Mouse (Mus musculus): ENCODE measurements around the gene Ankrd17.

Gene Ankrd17

DNA sequence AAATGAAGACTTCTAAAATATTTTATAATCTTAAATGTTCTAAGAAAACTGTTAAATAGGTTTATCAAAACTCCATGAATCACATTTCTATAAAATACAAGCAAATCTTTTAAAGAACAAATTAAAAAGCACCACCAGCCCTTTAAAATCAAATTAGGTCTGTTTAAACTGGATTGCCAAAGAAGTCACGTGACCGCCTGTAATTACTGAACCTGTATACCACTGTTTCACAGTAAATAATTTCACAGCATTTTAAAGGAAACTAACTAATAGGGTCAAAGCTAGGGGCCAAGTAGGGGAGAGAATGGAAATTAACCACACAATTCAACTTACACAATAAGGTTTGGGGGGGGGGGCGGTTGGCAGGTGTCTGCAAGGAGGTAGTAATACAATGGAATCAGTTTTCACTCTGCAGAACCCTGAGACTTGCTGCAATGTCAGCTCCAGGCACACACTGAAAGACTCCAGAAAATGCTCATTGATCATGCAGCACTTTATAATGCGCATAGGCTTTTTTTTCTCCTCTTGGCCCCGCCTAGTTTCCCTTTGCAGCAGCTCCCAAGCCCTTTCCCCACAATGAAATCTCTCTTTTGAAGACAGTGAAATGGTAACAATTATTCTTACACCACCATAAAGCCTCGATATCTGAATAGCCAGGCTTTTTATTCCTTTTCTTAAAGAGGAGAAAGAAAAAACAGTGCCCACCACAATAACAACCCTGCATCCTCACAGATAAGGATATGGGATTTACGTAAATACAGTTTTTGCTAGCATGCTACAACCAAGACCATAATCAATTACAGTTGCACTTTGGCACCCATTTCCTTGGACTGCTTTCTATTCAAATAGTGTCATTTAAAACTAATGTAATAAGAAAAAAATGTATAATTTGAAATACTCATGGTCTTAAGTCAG lies 27.9 kb downstream of the Ankrd17 start:
- in situ Hi-C loops (cut with MboI, MseI): no loop called here

DNA sequence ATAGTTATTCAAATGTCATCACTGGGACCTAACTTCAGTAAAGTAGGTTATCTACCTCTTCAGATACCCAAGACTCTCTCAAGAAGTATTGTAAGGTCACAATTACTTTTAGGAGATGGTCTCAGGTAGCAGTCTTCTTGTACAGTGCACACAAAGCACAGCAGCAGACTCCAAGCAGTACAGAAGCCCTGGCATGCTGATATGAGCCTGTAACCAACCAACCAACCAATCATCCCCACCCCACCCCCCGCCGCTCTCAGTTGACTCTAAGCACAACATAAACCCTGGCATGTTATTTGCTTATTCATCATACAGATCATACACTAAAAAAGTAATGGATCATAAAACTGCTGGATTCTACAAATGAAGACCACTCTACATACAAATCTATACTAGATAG lies 33.9 kb downstream of the Ankrd17 start:
- in situ Hi-C loops (cut with MboI, MseI): no loop called here

DNA sequence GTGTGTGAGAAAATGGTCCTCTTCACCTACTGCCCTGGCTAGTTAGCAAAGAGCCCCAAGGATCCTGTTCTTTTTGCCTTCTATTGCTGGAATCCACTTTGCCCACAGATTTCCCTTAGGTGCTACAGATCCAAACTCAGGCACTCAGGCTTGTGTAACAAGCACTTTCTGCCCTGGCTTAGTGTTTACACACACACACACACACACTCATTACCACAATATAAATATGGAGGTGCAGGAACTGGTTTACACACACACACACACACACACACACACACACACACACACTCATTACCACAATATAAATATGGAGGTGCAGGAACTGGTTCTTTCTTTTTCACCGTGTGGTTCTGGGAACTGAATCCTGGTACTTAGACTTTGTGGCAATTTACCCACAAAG lies 35.3 kb downstream of the Ankrd17 start:
- in situ Hi-C loops (cut with MboI, MseI): no loop called here

DNA sequence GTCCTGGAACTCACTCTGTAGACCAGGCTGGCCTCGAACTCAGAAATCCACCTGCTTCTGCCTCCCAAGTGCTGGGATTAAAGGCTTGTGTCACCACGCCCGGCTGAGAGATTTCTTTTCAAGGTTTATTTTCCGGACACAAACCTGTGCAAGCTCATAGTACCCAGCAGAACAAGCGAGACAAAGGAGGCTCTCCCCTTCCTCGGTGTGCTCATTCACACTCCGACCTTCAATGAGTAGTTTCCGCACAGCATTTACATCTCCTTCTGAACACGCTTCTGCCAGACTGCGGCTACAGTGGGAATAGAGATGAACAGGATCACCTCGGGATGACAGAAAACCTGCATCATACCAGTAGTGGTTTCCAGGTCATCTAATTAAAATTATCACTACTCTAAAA lies 68.0 kb downstream of the Ankrd17 start:
- in situ Hi-C loops (cut with MboI, MseI): loop anchor here (10.0 kb wide), 1 partner anchor 54 kb away; no protein-coding TSS in a partner anchor

DNA sequence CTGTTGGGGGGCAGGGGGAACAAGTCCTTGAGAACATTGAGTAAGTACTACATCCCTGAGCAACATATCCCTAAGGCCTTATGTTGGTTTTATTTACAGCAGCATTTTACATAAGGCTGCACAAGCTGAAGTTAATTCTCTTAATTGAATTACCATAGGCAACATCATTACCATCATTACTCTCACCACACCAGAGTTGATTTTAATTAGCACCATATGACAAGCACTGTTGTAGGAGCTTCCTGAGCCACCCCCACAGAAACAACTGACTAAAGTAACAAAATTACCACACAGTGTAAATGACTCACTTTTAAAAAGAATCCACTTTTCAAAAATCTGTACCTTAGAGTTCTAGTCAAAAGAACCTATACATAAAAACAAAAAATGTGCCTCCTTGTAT lies 76.5 kb downstream of the Ankrd17 start:
- in situ Hi-C loops (cut with MboI, MseI): loop anchor here (5.0 to 10.0 kb wide), 2 partner anchors 45 to 72 kb away; no protein-coding TSS in a partner anchor

DNA sequence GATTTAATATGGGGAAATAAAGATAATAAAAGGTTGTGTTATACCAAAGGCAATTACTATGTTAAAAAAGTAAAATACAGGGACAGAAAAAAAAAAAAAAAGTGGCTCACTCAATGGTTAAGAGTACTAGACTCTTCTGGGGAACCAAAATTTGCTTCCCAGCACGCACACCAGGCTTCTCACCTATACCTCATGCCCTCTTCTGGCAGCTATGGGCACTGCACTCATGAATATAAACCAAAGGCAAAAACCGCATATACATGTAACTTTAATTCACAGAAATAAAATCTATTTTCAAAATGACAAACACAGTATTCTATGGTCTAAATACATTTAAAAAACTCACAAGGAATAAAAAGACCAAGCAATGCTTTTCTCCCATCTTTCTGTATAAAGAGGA lies 79.8 kb downstream of the Ankrd17 start:
- in situ Hi-C loops (cut with MboI, MseI): loop anchor here (5.0 kb wide), 1 partner anchor 76 kb away; no protein-coding TSS in a partner anchor

DNA sequence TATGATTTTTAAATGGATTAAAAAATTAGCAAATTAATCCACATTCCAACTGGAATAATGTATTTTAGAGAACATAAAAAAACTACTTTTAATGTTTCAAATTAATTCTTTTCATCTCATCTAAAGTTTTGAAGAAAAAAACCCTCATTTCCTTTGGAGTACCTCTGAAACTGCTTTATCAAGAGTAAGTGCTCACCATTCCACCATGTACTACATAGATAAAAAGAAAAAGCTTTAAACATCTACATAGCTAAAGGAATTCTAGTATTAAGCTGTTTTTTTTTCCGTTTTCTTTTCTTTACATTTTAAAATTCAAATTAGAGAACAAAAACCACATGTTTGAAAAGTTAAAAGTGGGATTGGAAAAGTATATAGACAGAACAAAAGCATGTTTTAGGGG lies 86.3 kb downstream of the Ankrd17 start:
- in situ Hi-C loops (cut with MboI, MseI): no loop called here

DNA sequence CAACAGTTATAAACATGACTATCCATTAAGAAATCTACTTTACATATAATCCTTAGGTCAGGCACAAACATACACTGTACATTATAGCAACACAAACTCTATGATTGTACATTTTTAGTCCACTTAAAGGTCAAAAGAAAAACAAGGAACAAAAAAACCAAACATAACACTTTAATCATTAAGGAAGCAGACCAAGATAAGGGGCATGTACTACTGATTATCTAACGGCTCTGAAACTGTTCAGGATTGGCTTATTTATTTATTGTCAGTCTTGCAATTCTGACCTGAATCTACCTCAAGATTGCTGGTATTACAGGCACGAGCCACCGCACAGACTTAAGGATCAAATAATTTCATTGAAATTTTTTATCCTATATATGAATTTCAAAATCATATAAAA lies 87.0 kb downstream of the Ankrd17 start:
- in situ Hi-C loops (cut with MboI, MseI): no loop called here

DNA sequence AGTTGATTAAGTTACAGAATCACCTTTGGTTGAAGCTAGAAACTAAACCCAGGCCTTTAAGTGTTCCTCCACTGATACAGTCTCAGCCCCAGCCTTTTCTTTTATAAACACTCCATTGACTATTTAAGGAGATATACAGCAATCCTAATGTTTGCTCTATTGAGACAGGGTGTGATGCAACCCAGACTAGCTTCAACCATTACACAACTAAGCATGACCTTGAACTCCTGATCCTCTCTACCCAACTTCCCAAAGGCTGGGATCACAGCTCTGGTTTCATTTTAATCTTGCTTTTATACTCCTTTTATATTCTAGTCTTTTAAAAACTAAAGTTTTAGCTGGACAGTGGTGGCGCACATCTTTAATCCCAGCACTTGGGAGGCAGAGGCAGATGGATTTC lies 88.9 kb downstream of the Ankrd17 start:
- in situ Hi-C loops (cut with MboI, MseI): no loop called here

DNA sequence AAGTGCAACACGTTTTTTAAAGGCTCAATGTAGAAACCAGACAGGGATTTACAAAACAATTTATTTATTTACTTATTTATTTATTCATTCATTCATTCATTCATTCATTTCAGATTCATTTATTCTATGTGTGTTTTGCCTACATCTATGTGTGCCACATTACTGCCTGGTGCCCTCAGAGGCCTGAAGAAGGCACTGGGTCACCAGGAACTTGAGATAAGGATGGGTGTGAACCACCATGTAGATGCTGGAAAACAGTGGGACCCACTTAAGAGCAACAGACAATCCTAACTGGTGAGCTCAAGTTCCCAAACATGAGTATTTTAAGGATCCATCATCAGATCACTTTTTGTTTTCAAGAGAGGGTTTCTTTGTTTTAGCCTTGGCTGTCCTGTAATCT lies 91.6 kb downstream of the Ankrd17 start:
- in situ Hi-C loops (cut with MboI, MseI): no loop called here

DNA sequence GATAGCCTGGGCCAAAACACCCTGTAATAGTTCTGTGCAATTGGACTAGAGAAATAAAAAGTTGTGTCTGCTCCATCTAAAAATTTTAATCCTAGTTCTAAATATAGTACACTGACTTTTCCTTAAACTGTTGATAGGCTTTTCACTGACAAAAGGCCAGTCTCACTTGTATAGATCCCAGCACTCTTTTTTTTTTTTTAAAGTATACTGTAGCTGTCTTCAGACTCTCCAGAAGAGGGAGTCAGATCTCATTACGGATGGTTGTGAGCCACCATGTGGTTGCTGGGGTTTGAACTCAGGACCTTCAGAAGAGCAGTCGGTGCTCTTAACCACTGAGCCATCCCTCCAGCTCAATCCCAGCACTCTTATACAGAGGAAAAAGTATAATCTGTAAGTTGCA lies 104.1 kb downstream of the Ankrd17 start:
- in situ Hi-C loops (cut with MboI, MseI): loop anchor here (10.0 kb wide), 1 partner anchor 1033 kb away; no protein-coding TSS in a partner anchor

DNA sequence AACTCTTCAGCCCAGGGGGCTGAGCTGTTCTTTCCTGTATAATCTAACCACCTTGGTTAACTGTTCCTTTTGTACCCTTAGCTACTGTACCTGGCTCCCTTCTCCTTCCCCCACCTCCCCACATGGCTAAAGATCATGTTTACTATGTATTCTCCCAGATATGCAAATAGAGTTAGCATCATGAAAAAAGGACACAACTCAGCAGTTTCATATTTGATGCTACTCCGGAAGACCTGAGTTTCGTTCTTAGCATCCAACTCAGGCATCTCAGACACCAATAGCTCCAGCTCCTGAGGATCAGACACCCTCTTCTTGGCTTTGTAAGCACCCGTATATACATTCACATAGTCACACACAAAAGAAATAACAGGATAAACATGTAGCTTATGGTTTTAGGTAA lies 109.4 kb downstream of the Ankrd17 start:
- in situ Hi-C loops (cut with MboI, MseI): no loop called here

DNA sequence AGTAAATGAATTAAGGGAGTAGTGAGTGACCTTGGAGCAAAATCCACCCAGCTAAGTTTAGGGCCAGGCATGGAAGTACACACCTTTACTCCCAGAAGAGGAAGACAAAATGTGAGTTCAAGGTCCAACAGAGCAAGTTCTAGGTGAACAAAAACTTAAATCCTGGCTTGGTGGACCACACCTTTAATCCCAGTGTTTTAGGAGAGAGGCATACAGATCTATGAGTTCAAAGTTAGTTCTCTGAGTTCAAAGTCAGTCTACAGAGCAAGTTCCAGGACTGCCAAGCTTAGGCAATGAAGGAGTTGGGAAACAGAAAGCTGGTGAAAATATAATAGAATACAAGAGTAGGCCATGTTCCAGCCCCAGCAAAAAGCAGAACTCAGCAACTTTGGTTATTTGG lies 118.9 kb downstream of the Ankrd17 start:
- in situ Hi-C loops (cut with MboI, MseI): loop anchor here (10.0 kb wide), 1 partner anchor 47 kb away; no protein-coding TSS in a partner anchor

DNA sequence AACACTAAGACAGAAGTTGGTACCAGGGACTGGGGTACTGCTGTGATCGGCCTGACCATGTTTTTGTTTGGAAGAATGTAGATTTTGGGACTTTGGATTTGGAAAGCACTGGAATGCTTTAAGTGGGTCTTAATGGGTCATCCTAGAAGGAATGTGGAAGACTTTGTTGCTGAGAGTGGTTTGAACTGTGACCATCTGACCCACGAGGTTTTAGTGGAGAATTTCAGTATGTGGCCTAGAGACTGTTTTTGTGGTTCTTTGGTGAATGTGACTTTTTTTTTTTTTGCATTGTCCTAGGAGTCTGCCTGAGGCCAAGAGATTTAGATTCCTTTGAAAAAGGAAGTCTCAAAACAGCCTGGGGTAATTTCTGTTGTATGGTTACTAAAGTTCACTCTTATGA lies 119.4 kb downstream of the Ankrd17 start:
- in situ Hi-C loops (cut with MboI, MseI): loop anchor here (10.0 kb wide), 1 partner anchor 48 kb away; no protein-coding TSS in a partner anchor

DNA sequence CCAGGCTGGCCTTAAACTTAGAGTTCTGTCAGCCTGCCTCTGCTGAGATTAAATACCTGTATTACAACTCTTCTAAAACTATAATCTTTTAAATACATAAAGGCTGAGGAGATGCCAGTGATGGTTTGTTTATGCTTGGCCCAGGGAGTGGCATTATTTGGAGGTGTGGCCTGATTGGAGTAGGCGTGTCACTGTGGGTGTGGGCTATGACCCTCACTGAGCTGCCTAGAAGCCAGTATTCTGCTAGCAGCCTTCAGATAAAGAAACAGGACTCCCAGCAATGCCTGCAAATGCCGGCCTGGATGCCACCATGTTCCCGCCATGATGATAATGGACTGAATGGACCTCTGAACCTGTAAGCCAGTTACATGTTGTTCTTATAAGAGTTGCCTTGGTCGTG lies 119.8 kb downstream of the Ankrd17 start:
- in situ Hi-C loops (cut with MboI, MseI): loop anchor here (10.0 kb wide), 1 partner anchor 48 kb away; no protein-coding TSS in a partner anchor

DNA sequence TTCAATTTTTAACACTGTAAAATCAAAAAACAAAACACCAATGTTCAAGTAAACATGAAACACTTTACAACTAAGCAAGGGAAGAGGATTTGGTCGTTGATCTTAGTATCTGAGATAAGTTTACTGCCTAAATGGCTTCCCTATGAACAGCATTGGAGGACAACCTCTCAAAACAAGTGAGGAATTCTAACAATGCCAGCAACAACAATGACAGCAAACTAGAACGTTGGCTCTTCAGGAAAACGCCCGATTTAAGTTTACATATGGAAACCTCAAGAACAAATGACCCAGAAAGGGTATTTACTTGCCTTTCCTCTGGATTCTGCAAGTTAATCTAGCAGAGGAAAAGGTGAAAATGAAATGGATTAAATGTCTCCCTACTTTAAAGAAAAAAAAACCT lies 121.0 kb downstream of the Ankrd17 start:
- in situ Hi-C loops (cut with MboI, MseI): loop anchor here (10.0 kb wide), 1 partner anchor 49 kb away; no protein-coding TSS in a partner anchor

DNA sequence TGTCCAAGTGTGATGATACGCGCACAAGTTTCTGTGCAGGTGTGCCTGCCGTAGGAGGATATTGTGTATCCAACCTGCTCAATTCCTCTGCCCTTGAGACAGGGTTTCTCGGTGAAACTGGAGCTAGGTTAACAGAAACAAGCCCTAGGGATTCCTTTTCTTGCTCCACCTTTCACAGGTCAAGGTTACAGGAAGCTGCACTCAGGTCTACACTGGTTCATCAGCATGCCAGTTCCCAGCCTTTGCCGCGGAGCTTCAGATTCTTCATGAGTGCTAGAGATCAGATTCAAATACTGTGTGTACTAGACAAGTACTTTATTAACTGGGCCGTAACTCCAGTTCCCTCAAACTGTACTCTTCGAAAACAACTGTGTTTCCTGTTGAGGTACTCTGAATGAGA lies 131.2 kb downstream of the Ankrd17 start:
- in situ Hi-C loops (cut with MboI, MseI): no loop called here

DNA sequence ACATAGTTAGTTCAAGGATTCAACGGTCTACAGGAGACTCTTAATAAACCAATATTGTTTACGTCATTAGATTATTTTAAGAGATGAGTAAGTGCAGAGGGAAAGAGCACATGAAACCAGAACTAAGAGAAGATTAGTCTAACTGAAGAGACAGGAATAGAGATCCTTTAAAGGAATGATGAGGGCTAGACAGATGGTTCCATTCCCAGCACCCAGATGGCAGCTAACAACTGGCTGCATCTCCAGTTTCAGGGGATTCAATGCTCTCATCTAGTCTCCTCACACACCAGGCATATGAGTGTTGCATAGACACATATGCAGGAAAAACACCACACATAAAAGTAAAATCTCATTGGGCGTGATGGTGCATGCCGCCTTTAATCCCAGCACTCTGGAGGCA lies 133.1 kb downstream of the Ankrd17 start:
- in situ Hi-C loops (cut with MboI, MseI): loop anchor here (5.0 kb wide), 1 partner anchor 34 kb away; no protein-coding TSS in a partner anchor

DNA sequence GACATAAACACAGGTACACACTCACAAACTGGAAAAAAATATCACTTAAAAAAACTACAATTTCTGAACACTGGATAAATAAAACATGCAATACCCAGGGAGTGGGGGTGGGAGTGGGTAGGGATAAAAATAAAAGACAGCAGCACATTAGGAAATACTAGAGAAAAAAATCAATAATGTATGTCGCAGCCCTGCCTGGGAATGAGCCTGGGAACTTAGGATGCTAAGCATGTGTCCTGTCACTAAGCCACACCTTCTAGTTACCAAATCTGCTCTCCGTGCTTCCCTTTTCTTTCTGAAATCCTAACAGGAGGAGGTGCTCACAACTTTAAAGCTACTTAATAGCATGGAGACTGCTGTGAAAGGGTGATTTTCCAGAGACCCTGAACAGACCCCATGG lies 136.6 kb downstream of the Ankrd17 start:
- in situ Hi-C loops (cut with MboI, MseI): loop anchor here (5.0 kb wide), 1 partner anchor 38 kb away; no protein-coding TSS in a partner anchor

DNA sequence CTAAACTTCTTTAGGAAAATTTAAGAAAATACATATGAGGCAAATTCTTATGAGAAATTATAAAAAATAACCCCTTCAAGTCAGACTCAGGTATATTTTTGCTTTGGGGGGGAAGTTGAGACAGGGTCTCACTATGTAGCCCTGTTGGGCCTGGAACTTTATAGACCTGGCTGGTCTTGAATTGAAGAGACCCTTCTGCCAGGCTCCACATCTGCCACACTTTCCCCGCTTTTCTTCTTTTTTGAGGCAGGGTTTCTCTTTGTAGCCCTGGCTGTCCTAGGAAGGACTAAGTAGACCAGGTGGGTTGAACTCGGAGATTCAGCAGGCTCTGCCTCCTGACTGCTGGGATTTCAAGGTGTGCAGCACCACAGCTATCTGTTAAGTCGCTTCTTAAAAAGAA lies 139.7 kb downstream of the Ankrd17 start:
- in situ Hi-C loops (cut with MboI, MseI): no loop called here

DNA sequence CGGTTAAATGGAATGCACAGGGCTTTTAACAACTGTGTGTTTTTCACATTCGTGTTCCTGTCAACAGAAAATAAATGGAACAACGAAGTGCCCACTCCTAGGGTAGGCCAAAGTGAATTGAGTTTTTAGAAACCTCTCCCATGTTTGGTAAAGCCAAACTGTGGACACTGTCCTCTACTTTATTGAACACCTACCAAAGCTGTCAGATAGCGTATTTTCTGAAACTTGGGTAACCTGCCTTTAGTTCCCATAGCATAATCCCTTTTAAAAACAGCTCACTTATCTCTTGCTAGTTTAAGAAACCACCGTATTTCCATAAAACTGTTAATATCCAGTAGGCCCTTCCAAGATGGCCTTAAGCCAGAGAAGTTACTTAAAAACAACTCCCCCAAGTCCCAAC lies 141.6 kb downstream of the Ankrd17 start:
- in situ Hi-C loops (cut with MboI, MseI): loop anchor here (5.0 to 25.0 kb wide), 2 partner anchors 143 to 1437 kb away; partner anchors contain the start of genes Ankrd17 and Gm9958

DNA sequence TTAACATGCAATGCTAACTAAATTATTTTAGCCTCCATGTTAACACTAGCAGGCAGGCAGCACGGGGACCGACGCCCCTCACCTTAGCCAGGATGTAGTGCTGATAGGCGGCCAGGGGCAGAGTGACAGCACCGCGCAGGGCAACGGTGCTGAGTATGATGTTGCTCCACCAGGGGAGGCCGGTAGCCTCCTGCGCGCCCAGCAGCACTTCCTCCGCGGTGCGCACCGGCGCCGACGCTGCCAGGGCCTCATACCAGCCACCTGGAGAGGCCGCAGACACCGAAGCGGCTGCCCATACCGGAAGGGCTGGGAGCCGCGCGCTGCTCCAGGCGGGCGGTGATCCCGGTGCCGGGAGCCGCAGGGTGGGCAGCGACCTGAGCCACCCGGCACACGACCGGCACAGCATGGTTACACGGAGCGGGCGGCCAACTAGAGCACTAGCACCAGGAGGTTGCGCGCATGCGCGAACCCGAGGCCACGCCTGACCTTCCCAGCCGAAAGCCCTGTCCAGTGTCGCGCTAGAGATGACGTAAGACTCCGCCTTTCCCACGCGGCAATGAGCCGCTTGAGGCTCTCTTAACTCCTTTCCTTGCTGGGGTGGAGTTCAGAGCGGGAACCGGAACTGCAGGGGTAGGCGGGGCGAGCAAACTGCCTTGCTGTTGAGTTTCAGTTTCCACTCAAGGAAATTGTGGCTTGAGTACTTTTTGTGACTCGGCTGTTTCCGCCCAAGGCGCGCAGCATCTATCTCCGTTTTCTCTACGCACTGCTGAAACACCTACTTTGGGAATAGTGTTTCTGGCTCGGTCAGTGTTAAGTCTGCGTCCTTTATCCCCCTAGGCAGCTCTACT lies 142.6 kb downstream of the Ankrd17 start, which contains the start of gene Cox18:
Gene Cox18 (minus strand): TSS at position 468 of the 848 bp plus-strand sequence.
- in situ Hi-C loops (cut with MboI, MseI): loop anchor here (5.0 to 25.0 kb wide), 2 partner anchors 144 to 1436 kb away; partner anchors contain the start of genes Ankrd17 and Gm9958
